Mouse (Mus musculus): ENCODE results near the gene Gm3336. TPM values are rescaled to one million over a fixed set of nuclear protein-coding genes. Genes with fewer than 3 reads are reported as not detected.

Gm3336 gene
- total RNA-seq, 4 experiments from 2014 or later = not detected

DNA sequence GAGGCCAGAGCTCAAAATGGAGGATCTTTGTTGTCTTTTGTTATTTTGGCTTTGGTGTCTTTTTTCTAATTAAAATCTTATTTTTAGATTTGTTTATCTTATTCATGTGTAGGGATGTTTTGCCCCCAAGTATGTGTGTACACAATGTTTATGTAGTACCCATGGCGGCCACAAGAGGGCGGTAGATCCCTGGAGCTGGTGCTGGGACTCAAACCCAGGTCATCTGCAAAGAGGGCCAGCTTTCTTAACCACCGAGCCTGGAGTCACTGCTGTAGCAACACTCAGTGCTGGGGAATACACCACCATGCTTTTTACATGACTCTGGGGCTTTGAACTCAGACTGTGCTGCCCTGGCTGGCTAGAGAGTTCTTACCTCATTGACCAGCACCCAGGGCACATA, 45.0 kb downstream of the Gm3336 start:
- no peak for DNase-seq (ENCODE audit: low spot score in 2 of 2)

DNA sequence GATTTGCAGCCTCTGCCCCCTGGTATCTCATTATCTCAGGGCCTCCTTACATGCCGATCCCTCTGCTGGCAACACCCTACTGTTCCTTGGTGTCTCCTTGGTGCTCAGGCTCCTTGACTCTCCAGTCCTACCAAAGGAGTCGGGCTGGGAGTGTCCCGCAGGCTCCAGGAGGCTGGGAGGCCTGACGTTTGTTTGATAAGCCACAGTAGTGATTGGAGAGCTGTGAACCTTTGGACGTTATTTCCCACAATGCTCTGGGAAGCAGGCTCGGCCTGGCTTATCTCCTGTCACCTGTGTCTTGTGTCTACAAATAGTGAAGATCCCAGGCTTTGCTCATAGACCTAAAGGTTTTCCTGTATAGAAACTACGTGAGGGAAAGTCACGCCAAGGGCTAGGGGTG, 45.7 kb downstream of the Gm3336 start:
- DNase-seq (ENCODE audit: low spot score in 2 of 2) = no peak

DNA sequence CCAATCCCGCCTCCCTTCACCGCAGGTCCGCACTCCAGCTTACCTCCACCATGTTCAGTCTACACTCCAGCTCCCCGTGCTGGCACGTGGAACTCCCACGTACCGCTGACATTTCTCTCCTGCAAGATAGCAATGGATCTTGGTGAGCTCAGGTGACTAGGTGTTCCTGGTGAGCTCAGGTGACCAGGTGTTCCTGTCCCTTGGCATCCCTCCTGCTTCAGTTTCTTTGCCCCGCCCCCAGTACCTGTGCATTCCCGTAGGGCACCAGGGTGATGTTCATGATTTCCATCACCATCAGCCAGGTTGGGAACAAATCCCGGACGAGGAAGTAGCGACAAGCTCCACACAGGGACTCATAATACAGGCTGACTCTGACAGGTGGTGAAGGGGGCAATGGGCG, 46.3 kb downstream of the Gm3336 start:
- peak in 1 of 2 experiments; percentile 35 for DNase-seq (ENCODE audit: low spot score in 2 of 2)

DNA sequence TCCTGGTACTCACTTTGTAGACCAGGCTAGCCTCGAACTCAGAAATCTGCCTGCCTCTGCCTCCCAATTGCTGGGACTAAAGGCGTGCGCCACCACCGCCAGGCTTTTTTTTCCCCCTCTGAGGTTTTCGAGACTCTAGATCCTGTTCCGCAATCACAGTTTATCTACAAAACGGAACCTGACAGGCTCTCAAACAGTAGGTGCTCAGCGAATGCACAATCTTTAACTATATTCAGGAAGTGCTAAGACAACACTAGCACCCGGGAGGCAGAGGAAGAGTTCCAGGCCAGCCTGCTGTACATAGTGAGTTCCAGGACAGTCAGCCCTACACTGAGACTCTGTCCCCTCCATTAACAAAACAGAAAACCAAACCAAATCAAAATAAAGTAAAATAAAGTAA, 47.0 kb downstream of the Gm3336 start:
- no peak for DNase-seq (ENCODE audit: low spot score in 2 of 2)

DNA sequence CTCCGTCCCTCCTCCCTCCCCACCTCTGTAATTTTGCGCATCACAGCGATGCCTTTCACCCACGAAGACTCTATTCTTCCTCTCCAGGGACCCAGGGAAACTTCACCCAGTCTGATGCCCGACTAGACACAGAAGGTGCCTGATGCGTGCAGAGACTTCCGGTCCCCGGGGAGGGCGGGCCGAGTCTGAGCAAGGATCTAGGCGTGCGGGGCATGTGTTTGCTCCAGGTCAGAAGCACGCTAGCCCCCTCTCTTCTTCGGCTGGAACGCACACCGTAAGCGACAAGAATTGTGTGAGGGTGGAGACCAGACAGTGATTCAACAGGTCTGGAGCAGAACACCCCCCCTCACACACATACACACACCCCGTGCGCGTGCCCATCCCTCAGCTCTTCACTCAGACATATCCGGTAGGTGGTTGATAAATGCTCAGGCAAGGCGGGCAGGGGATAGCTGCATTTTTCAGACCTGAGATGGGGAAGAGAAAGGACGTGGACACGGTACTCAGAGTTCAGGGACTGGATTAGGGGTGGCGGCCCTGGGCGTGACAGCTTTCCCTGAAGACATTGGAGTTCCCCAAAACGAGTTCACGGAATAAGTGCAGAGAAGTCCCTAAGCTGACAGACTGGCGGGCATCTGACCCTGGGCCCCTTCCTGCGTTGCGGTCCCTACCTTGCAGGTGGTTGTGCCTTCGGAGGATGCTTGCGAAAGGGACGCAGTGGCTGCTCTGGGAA, 47.7 kb downstream of the Gm3336 start:
- peak in 1 of 2 experiments; percentile 38 for DNase-seq (ENCODE audit: low spot score in 2 of 2)

DNA sequence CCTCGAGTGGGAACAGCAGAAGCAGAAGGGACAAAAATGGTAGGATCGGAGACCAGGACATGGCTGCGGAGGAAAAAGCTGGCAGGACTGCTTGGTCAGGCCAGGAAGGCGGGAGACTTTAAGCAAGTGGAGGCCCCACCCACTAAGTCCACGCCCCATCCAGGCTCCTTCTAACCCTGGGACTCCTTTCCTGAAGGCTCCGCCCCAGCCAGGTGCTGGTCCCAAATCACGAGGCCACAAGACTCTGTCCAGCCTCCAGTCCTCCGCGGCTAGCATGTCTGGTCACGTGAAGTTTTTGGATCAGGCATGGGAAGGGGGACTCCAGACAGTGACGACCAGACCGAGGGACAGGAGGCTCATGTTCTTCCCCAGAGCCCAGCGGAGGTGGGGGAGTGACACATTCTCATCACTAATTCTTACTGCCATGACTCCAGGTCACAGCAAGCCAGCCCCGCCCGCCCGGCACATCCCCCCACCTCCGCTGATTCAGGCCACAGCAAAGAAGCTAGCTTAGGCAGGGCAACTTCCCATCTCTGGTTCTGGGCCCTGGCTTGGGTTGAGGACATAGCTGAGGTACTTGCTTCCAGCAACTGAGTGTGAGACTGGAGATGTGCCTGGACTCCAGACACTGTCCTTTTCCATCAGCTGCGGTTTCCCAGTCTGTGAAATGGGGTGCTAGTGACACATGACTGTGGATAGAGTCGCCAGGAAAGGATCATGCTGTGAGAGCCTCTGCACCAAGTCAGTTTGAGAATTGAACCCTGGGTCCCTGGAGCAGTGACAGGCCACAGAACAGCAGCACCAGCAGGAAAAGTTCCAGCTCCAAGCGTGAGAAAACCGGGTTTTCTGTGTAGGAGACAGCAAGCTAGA, 48.5 kb downstream of the Gm3336 start:
- DNase-seq (ENCODE audit: low spot score in 2 of 2) = peak in 1 of 2 experiments; percentile 34

DNA sequence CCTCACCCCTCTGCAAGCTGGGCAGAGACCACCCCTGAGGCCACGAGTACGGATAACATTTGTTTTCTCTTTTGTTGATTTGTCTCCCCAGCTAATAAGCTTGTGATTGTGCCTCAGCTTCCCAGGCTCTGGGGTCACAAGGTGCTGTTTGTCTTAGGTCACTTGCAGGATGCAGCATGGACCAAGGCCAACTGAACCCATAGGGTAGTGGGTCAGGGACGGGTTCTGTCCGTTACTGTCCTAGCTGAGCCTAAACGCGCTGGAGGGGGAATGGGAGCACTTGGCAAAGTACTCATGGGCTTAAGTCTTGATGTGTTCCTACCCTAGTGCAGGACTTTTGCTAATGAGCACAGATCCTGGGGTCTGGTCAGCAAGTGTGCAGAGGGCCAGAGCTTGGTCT, 49.2 kb downstream of the Gm3336 start:
- no peak for DNase-seq (ENCODE audit: low spot score in 2 of 2)

DNA sequence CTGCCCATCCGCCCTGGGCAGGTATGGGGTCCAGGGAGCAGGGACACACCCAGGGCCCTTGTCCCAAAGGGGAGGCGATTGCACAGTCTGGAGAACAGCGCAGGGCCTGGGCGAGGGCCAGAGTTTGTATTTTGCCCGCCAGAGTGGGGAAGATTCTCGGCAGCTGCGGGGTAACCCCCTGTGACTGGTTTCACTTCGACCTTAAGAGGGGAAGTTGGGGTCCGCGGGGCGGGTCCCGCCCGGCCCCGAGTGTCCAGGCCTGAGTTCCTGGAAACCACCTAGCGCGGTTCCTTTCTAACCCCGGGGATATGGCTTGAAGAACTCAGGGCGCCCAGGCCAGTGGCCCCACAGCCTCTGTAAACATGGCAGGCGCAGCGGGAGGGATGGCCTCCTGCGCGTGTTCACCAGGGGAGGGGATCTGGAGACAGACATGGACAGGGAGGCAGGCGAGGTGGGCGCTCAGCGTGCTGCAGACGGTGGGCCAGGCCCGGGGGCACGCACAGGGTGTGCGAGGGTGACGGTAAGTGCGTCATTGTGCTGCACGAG, 50.0 kb downstream of the Gm3336 start:
- DNase-seq (ENCODE audit: low spot score in 2 of 2) = no peak

DNA sequence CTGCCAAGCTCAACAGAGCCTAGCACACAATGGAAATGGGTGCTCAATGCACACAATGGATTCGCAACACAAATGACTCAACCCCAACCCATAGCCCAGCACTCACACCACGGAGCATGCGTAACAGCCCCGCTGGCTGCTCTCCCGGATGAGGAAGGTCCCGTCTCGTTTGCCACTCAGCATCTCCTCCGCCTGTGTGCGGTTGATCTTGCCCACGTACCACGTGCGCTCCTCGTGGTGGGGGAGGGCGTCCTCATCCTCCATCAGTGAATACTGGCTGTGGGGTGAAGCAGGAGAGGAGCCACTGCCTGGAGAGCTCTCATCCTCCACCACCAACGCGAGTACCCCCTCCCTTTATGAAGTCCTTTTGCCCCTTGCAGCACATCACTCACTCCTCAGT, 50.6 kb downstream of the Gm3336 start:
- no peak for DNase-seq (ENCODE audit: low spot score in 2 of 2)

DNA sequence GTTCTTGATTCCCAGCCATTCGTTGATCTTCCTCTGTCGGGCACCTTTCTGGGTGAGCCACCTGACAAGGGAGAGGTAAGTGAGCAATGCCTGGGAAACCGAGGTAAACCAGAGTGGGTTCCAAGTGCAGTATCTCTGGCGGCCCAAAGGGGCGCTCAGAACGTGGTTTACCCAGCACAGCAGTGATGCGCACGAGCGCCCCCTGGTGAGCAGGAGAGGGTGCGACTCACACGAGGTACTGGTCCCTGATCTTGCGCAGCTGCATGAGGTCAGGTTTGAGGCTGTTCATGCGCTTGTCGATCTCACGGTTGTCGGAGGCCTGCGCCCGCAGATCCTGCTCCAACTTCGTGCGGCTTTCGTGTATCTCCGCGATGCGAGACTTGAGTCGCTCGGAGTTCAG, 51.0 kb downstream of the Gm3336 start:
- peak; percentile 90 to 91 for DNase-seq (ENCODE audit: low spot score in 2 of 2)

DNA sequence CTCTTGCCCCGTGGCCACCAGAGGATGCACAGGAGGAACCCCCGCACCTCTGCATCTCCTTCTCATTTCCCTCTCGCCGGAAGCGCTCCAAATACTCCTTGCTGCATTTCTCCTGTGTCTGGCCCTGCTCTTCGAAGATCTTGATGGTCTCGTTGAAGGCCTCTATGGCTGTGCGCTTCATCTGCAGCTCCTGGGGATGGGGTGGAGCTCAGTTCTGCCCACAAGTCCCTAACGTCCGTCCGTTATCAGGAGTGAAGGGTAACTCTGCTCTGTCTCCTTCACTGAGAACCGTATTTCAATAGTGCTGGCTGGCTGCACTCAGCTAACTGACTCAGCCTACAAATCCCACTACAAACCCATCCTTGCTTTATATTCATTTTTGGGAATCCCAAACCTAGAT, 51.5 kb downstream of the Gm3336 start:
- no peak for DNase-seq (ENCODE audit: low spot score in 2 of 2)

DNA sequence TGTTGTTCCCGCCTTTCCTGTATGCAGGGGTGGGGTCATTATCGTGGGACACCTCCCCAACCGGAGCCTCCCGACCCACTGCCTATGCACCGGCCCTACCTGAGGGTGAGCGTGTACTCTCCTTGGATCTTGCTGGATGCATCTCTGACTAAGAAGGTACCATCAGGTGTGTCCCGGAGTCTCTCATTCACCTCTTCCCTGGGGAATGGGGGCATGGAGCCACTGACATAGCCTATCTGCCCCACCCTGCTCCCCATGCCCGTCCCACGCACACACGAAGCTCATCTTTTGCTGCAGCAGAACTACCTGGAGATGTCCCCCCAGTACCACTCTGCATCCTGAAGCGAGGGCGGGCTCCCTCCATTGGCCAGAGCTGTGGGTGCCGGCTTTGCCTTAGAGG, 52.4 kb downstream of the Gm3336 start:
- no peak for DNase-seq (ENCODE audit: low spot score in 2 of 2)

DNA sequence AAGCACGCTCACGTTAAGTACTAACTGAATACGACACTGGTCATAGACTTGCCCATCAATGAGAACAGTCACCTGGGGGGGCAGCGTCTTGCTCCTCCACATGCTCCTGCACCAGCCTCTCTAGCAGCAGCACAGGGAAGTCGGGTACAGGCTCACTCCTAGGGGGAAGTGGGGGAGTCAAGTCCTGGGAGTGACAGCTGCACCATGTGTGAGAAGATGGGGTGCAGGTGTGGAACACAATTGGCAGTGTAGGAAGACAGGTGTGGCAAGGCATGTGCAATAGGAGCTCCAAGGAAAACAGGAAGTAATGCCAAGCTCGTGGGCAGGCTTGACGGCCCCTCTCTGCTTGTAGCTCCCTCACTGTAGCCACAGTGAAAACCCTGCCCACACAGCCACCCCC, 52.9 kb downstream of the Gm3336 start:
- no peak for DNase-seq (ENCODE audit: low spot score in 2 of 2)

DNA sequence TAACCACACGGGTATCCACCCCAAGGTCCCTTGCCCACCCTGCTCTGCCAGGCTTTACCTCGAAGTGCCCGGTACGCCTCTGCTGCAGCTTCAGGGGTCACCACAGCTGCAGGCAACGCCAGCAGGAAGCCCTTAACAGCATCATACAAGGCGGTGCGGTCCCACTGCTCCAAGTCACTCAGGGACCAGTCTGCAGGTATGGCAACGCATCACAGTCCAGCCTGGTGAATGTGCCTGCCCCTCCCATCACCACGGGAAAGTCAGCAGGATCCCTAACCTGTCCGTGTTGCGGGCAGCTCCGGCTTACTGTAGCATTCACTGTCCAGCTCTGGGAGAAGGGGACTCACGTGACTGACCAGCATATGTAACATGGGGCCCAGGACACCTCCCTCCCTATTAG, 53.7 kb downstream of the Gm3336 start:
- DNase-seq (ENCODE audit: low spot score in 2 of 2) = no peak

Other genes with a start within 250 kb of the Gm3336 start
- 10 to 100 TPM; 39.1 to 42.8 (median 40.4) TPM for gene Klhl26, start 241.6 kb upstream of the Gm3336 start, total RNA-seq (2022)
- 100 to 1,000 TPM; 271 to 280 (median 273) TPM for gene Tmem59l, start 231.2 kb upstream of the Gm3336 start, total RNA-seq (2022)
- 1 to 10 TPM in 2 of 4 experiments, under 1 TPM in 2; 0.94 to 1.6 (median 1.2) TPM for gene Crlf1, start 225.4 kb upstream of the Gm3336 start, total RNA-seq (2022)
- 100 to 1,000 TPM; 103 to 117 (median 109) TPM for gene Rex1bd, start 211.8 kb upstream of the Gm3336 start, total RNA-seq (2022)
- 1,000 to 10,000 TPM in 1 of 4 experiments, 100 to 1,000 TPM in 3; 847 to 1,003 (median 930) TPM for gene Uba52, start 207.7 kb upstream of the Gm3336 start, total RNA-seq (2022)
- 100 to 1,000 TPM; 419 to 440 (median 422) TPM for gene Fkbp8, start 190.8 kb upstream of the Gm3336 start, total RNA-seq (2022)
- gene Kxd1, start 190.6 kb upstream of the Gm3336 start, total RNA-seq (2022) = 10 to 100 TPM; 43.0 to 52.5 (median 47.1) TPM
- gene Ell, start 179.1 kb upstream of the Gm3336 start, total RNA-seq (2022) = 10 to 100 TPM; 17.6 to 25.3 (median 19.2) TPM
- 10 to 100 TPM; 54.5 to 60.3 (median 56.5) TPM for gene Isyna1, start 124.2 kb upstream of the Gm3336 start, total RNA-seq (2022)
- gene Ssbp4, start 109.7 kb upstream of the Gm3336 start, total RNA-seq (2022) = 100 to 1,000 TPM; 211 to 248 (median 234) TPM
- 1 to 10 TPM in 1 of 4 experiments, under 1 TPM in 3; 0.55 to 1.3 (median 0.87) TPM for gene Lrrc25, start 102.4 kb upstream of the Gm3336 start, total RNA-seq (2022)
- gene Gdf15, start 86.1 kb upstream of the Gm3336 start, total RNA-seq (2022) = not detected
- 10 to 100 TPM; 11.2 to 17.0 (median 13.4) TPM for gene Pgpep1, start 58.2 kb upstream of the Gm3336 start, total RNA-seq (2022)
- 10 to 100 TPM; 61.5 to 65.0 (median 63.0) TPM for gene Lsm4, start 45.3 kb upstream of the Gm3336 start, total RNA-seq (2022)
- 100 to 1,000 TPM; 206 to 222 (median 214) TPM for gene Jund, start 19.6 kb upstream of the Gm3336 start, total RNA-seq (2022)
- gene Iqcn, start 15.1 kb upstream of the Gm3336 start, total RNA-seq (2022) = under 1 TPM in 1 of 4 experiments, not detected in 3; 0.07 TPM
- gene Pde4c, start 5.2 kb downstream of the Gm3336 start, total RNA-seq (2022) = 1 to 10 TPM; 1.7 to 2.8 (median 2.2) TPM
- gene Rab3a, start 36.1 kb downstream of the Gm3336 start, total RNA-seq (2022) = 100 to 1,000 TPM; 805 to 866 (median 821) TPM
- gene Mpv17l2, start 42.4 kb downstream of the Gm3336 start, total RNA-seq (2022) = 10 to 100 TPM; 31.0 to 39.0 (median 32.8) TPM
- 100 to 1,000 TPM; 143 to 151 (median 149) TPM for gene Pik3r2, start 58.2 kb downstream of the Gm3336 start, total RNA-seq (2022)
- gene Mast3, start 86.5 kb downstream of the Gm3336 start, total RNA-seq (2022) = 100 to 1,000 TPM; 276 to 316 (median 288) TPM
- gene Il12rb1, start 89.9 kb downstream of the Gm3336 start, total RNA-seq (2022) = 1 to 10 TPM in 2 of 4 experiments, under 1 TPM in 2; 0.84 to 1.3 (median 1.0) TPM
- 10 to 100 TPM; 10.9 to 22.7 (median 17.6) TPM for gene Arrdc2, start 121.2 kb downstream of the Gm3336 start, total RNA-seq (2022)
- 10 to 100 TPM; 15.7 to 28.6 (median 17.7) TPM for gene Kcnn1, start 144.7 kb downstream of the Gm3336 start, total RNA-seq (2022)
- gene Ccdc124, start 155.4 kb downstream of the Gm3336 start, total RNA-seq (2022) = 10 to 100 TPM; 76.5 to 94.5 (median 85.6) TPM
- gene Slc5a5, start 174.2 kb downstream of the Gm3336 start, total RNA-seq (2022) = 10 to 100 TPM; 10.2 to 11.9 (median 11.5) TPM
- 100 to 1,000 TPM; 653 to 769 (median 710) TPM for gene Rpl18a, start 178.9 kb downstream of the Gm3336 start, total RNA-seq (2022)
- 100 to 1,000 TPM in 1 of 4 experiments, 10 to 100 TPM in 3; 89.4 to 101 (median 91.1) TPM for gene Map1s, start 187.4 kb downstream of the Gm3336 start, total RNA-seq (2022)

Data from left cerebral cortex, adult 8-10 months (tissue).